Mouse (Mus musculus) kidney, postnatal 0 days (tissue): ENCODE measurements around the gene Edc4. TPM values are rescaled to one million over a fixed set of nuclear protein-coding genes. Genes with fewer than 3 reads are reported as not detected.
"Not testable (repeated sequence)": the region's sequence is repeated elsewhere in the genome, so short reads cannot be mapped to it uniquely, and the experiment has no call there.

Experiments
- ATAC-seq: fragments of 200-750 bp; cut with Nextera tagmentation; replicated peaks from 2 replicates; pipeline ENCODE4 v1.8.0; 2017; ENCODE audit warnings: low read depth, moderate number of reproducible peaks, moderate TSS enrichment, moderate library complexity; ENCODE audit not compliant: low FRiP score
- DNase-seq: peaks from one replicate; pipeline ENCODE4 v3.0.0-alpha.2; 2016; ENCODE audit warnings: low spot score
- H3K27ac ChIP-seq: fragments of 300-500 bp; sonication (generic); 2 replicates; pipeline ENCODE4 v1.5.1; 2014; ENCODE audit warnings: mild to moderate bottlenecking
- H3K27me3 ChIP-seq: fragments of 300-500 bp; sonication (generic); 2 replicates; pipeline ENCODE4 v1.6.1; 2014; ENCODE audit warnings: low read length, mixed read lengths; ENCODE audit not compliant: insufficient read depth
- H3K36me3 ChIP-seq: fragments of 300-500 bp; sonication (generic); 2 replicates; pipeline ENCODE4 v1.6.1; 2014; ENCODE audit warnings: low read length, mixed read lengths; ENCODE audit not compliant: insufficient read depth
- H3K4me1 ChIP-seq: fragments of 300-500 bp; sonication (generic); replicated peaks from 2 replicates; pipeline ENCODE4 v1.6.1; 2014; ENCODE audit warnings: antibody characterized with exemption, low read length, mixed read lengths; ENCODE audit not compliant: insufficient read depth
- H3K4me2 ChIP-seq: fragments of 300-500 bp; sonication (generic); 2 replicates; pipeline ENCODE4 v1.6.1; 2014; ENCODE audit warnings: mild to moderate bottlenecking, low read length, moderate library complexity, mixed read lengths
- H3K4me3 ChIP-seq: fragments of 300-500 bp; sonication (generic); replicated peaks from 2 replicates; pipeline ENCODE4 v1.5.1; 2014; ENCODE audit warnings: low read depth, low read length
- H3K9ac ChIP-seq: fragments of 300-500 bp; sonication (generic); 2 replicates; pipeline ENCODE4 v1.6.1; 2014; ENCODE audit warnings: low read depth, low read length
- H3K9me3 ChIP-seq: fragments of 300-500 bp; sonication (generic); replicated peaks from 2 replicates; pipeline ENCODE4 v1.6.1; 2016; ENCODE audit warnings: low read length, inconsistent platforms, mixed read lengths
- CTCF ChIP-seq: IDR thresholded peaks from 2 replicates; pipeline ENCODE4 v1.5.1; 2016; ENCODE audit warnings: antibody characterized with exemption, low read depth, mild to moderate bottlenecking, moderate library complexity
- WGBS: fragments of 180-500 bp; shearing (Covaris S2); extraction: QIAGEN DNeasy Blood & Tissue Kit; methylation state at CpG from one replicate; pipeline ENCODE4 v1.1.7; 2014; 5-methylcytosine and 5-hydroxymethylcytosine counted together
- polyA plus RNA-seq: library from polyadenylated mRNA; unstranded; fragments of >200 nt; fragmentation: Nextera tagmentation; extraction: Ambion mirVana; gene quantifications from 2 replicates; pipeline ENCODE4 v1.2.1, GENCODE M21; 2015

The Edc4 gene
- polyA plus RNA-seq = 27.6 and 30.1 TPM in 2 replicates

GRCm38 (mm10) chr8:105880754-105881520 lies at the start of gene Edc4:
Gene Edc4 (plus strand): TSS chr8:105880881.
- no peaks in the 10 kb centered on the region for H3K27me3 ChIP-seq
- peak within 1 kb of the TSS; percentile 80 for H3K4me2 ChIP-seq
- peak within 1 kb of the TSS; percentile 78 for H3K27ac ChIP-seq
- DNase-seq = peak; percentile 90
- no peaks in the 10 kb centered on the region for H3K9me3 ChIP-seq
- peaks cover 37% of the 10 kb centered on the region for H3K36me3 ChIP-seq
- no peak; the same call in 1 of the 2 replicates for TF ChIP-seq CTCF
- WGBS = under 1% methylated on average over 45 of the region's 45 CpGs
- peak within 1 kb of the TSS; percentile 93 for H3K4me3 ChIP-seq
- H3K9ac ChIP-seq = peak within 1 kb of the TSS; percentile 89
- peak; percentile 87 for ATAC-seq
- 0 out of 2 replicates have a peak, but pooled peaks cover 9% of the 10 kb centered on the region for H3K4me1 ChIP-seq

- H3K27me3 ChIP-seq, H3K4me2 ChIP-seq, H3K9ac ChIP-seq, ATAC-seq, H3K27ac ChIP-seq, DNase-seq, H3K4me1 ChIP-seq, H3K4me3 ChIP-seq, H3K36me3 ChIP-seq, H3K9me3 ChIP-seq: not testable (repeated sequence)
- 75% methylated on average over 2 of the region's 2 CpGs for WGBS
These were observed 46.9 kb upstream of the Edc4 start for GRCm38 (mm10) chr8:105833740-105834139.

- peak; percentile 73 for TF ChIP-seq CTCF
- no peak overlapping the region for H3K4me3 ChIP-seq
- DNase-seq (peak; percentile 45), ATAC-seq (no peak)
- H3K36me3 ChIP-seq = no peaks in the 10 kb centered on the region
- H3K27me3 ChIP-seq = no peaks in the 10 kb centered on the region
- no peak overlapping the region for H3K4me2 ChIP-seq
- no peaks in the 10 kb centered on the region for H3K9me3 ChIP-seq
- H3K27ac ChIP-seq = no peak overlapping the region
- WGBS = 29% methylated on average over 11 of the region's 11 CpGs
- no peak overlapping the region for H3K9ac ChIP-seq
- no peaks in the 10 kb centered on the region for H3K4me1 ChIP-seq
These were observed 45.4 kb upstream of the Edc4 start for GRCm38 (mm10) chr8:105835318-105835717.

- no peaks in the 10 kb centered on the region for H3K36me3 ChIP-seq
- no peaks in the 10 kb centered on the region for H3K4me1 ChIP-seq
- no peak overlapping the region for H3K27ac ChIP-seq
- H3K4me2 ChIP-seq = no peak overlapping the region
- H3K27me3 ChIP-seq = no peaks in the 10 kb centered on the region
- no peak overlapping the region for H3K9ac ChIP-seq
- 85% methylated on average over 6 of the region's 6 CpGs for WGBS
- TF ChIP-seq CTCF = no peak
- ATAC-seq = no peak
- H3K4me3 ChIP-seq = no peak overlapping the region
- DNase-seq = no peak
- H3K9me3 ChIP-seq = no peaks in the 10 kb centered on the region
These were observed 43.7 kb upstream of the Edc4 start for GRCm38 (mm10) chr8:105836991-105837390.

- Histone ChIP-seq H3K27me3 (no peaks in the 10 kb centered on the region), H3K4me1 (no peaks in the 10 kb centered on the region), H3K4me3 (no peak overlapping the region), H3K9me3 (no peaks in the 10 kb centered on the region), H3K9ac (no peak overlapping the region), H3K27ac (no peak overlapping the region), H3K4me2 (no peak overlapping the region), H3K36me3 (peaks cover 9% of the 10 kb centered on the region; the same call in 1 of the 2 replicates)
- no peak for ATAC-seq
- no peak for TF ChIP-seq CTCF
- 89% methylated on average over 5 of the region's 5 CpGs for WGBS
- no peak for DNase-seq
These were observed 41.5 kb upstream of the Edc4 start for GRCm38 (mm10) chr8:105839209-105839608.

GRCm38 (mm10) chr8:105846678-105847077 lies 34.0 kb upstream of the Edc4 start:
- Histone ChIP-seq H3K9me3 (no peaks in the 10 kb centered on the region), H3K4me3 (no peak overlapping the region), H3K27ac (no peak overlapping the region), H3K9ac (no peak overlapping the region), H3K4me2 (no peak overlapping the region), H3K4me1 (peaks cover 4% of the 10 kb centered on the region; the same call in 1 of the 2 replicates), H3K36me3 (peaks cover 60% of the 10 kb centered on the region), H3K27me3 (no peaks in the 10 kb centered on the region)
- no peak for DNase-seq
- WGBS = 94% methylated on average over 11 of the region's 11 CpGs
- no peak for ATAC-seq
- TF ChIP-seq CTCF = no peak
